Mouse (Mus musculus) retina, embryonic 14.5 days (tissue): Measurements from ENCODE around the gene Gm45808.
"Not testable (repeated sequence)": the region's sequence is repeated elsewhere in the genome, so short reads cannot be mapped to it uniquely, and the experiment has no call there.

Experiments used
- DNase-seq: peaks from one replicate; pipeline ENCODE4 v3.0.0-alpha.2; 2015; ENCODE audit warnings: low spot score

The Gm45808 gene

GRCm38 (mm10) chr7:45486761-45487415 lies at the start of gene Gm45808:
Gene Gm45808, minus strand, starts transcription at chr7:45486811.
- DNase-seq = no peak

- DNase-seq = no peak
These were observed 49.1 kb upstream of the Gm45808 start for GRCm38 (mm10) chr7:45535676-45536075.

- DNase-seq = no peak
These were observed 44.0 kb upstream of the Gm45808 start for GRCm38 (mm10) chr7:45530643-45531042.

- no peak for DNase-seq
These were observed 42.9 kb upstream of the Gm45808 start for GRCm38 (mm10) chr7:45529461-45529860.

- DNase-seq = not testable (repeated sequence)
These were observed 40.6 kb upstream of the Gm45808 start for GRCm38 (mm10) chr7:45527169-45527568.

- DNase-seq = no peak
These were observed 40.0 kb upstream of the Gm45808 start for GRCm38 (mm10) chr7:45526474-45527120.

GRCm38 (mm10) chr7:45525809-45526473 lies 39.3 kb upstream of the Gm45808 start, which contains the start of the genes Ppp1r15a and Plekha4:
Gene Ppp1r15a, minus strand, starts transcription at chr7:45526268.
Gene Plekha4, plus strand, starts transcription at chr7:45526330.
- peak; percentile 92 for DNase-seq

GRCm38 (mm10) chr7:45524841-45525621 lies 38.4 kb upstream of the Gm45808 start:
- DNase-seq = peak; percentile 17

- DNase-seq = no peak
These were observed 37.1 kb upstream of the Gm45808 start for GRCm38 (mm10) chr7:45523678-45524170.

- no peak for DNase-seq
These were observed 36.5 kb upstream of the Gm45808 start for GRCm38 (mm10) chr7:45522957-45523676.

- DNase-seq = no peak
These were observed 35.7 kb upstream of the Gm45808 start for GRCm38 (mm10) chr7:45522194-45522752.

- DNase-seq = peak; percentile 92
These were observed 35.1 kb upstream of the Gm45808 start for GRCm38 (mm10) chr7:45521728-45522184.

- no peak for DNase-seq
These were observed 34.0 kb upstream of the Gm45808 start for GRCm38 (mm10) chr7:45520605-45521004.

GRCm38 (mm10) chr7:45519345-45520120 lies 32.9 kb upstream of the Gm45808 start:
- no peak for DNase-seq

GRCm38 (mm10) chr7:45518618-45519017 lies 32.0 kb upstream of the Gm45808 start:
- DNase-seq = no peak

GRCm38 (mm10) chr7:45516846-45517245 lies 30.2 kb upstream of the Gm45808 start:
- not testable (repeated sequence) for DNase-seq

GRCm38 (mm10) chr7:45515436-45515835 lies 28.8 kb upstream of the Gm45808 start:
- DNase-seq = peak; percentile 31

GRCm38 (mm10) chr7:45514411-45514810 lies 27.8 kb upstream of the Gm45808 start:
- no peak for DNase-seq

- DNase-seq = peak; percentile 93
These were observed 23.5 kb upstream of the Gm45808 start, which contains the start of gene Nucb1 for GRCm38 (mm10) chr7:45509912-45510787. Gene Nucb1, minus strand, starts transcription at chr7:45510406.
